Mouse (Mus musculus) cerebellum, adult 2 months (tissue): ENCODE data around the gene 1810043G02Rik. TPM values are rescaled to one million over a fixed set of nuclear protein-coding genes. Genes with fewer than 3 reads are reported as not detected.
"Not testable (repeated sequence)": the region's sequence is repeated elsewhere in the genome, so short reads cannot be mapped to it uniquely, and the experiment has no call there.

ENCODE experiments used
- DNase-seq, 2 experiments: peaks; one replicate each; pipeline ENCODE4 v3.0.0; 2021
- H3K27ac ChIP-seq: fragments of 200-500 bp; 2 replicates; pipeline ENCODE4 v1.5.1; 2012; ENCODE audit warnings: low read length, control low read depth, inconsistent platforms; ENCODE audit not compliant: insufficient read depth
- H3K27me3 ChIP-seq: fragments of 200-500 bp; 2 replicates; pipeline ENCODE4 v1.6.1; 2012; ENCODE audit warnings: inconsistent platforms, mild to moderate bottlenecking, low read length, moderate library complexity; ENCODE audit not compliant: control insufficient read depth, insufficient read depth
- H3K4me1 ChIP-seq: fragments of 200-500 bp; 2 replicates; pipeline ENCODE4 v1.6.1; 2011; ENCODE audit warnings: low read length; ENCODE audit not compliant: control insufficient read depth, insufficient read depth
- H3K4me3 ChIP-seq: fragments of 200-500 bp; replicated peaks from 2 replicates; pipeline ENCODE3; 2011; ENCODE audit warnings: mild to moderate bottlenecking, low read depth, low read length, control low read depth; ENCODE audit not compliant: insufficient read depth
- CTCF ChIP-seq: fragments of 200-500 bp; IDR thresholded peaks from 2 replicates; pipeline ENCODE4 v1.5.1; 2011; ENCODE audit warnings: low read depth, mild to moderate bottlenecking, control low read depth, low read length, moderate library complexity, borderline replicate concordance; ENCODE audit not compliant: insufficient read depth
- POLR2A ChIP-seq: fragments of 200-500 bp; IDR thresholded peaks from 2 replicates; pipeline ENCODE4 v1.6.1; 2011; ENCODE audit warnings: low read length, control low read depth, borderline replicate concordance; ENCODE audit not compliant: insufficient read depth
- WGBS: fragments of 180-500 bp; shearing (Covaris S2); methylation state at CpG from one replicate; pipeline ENCODE4 v1.1.7; 2018; 5-methylcytosine and 5-hydroxymethylcytosine counted together
- polyA plus RNA-seq: library from polyadenylated mRNA; depleted of rRNA; stranded (reverse); fragments of >200 nt; gene quantifications from 2 replicates; pipeline ENCODE4 v1.2.3, GENCODE M21; 2012; rRNA removed

Gene 1810043G02Rik
- polyA plus RNA-seq: 69.3 and 74.5 TPM in 2 replicates

GRCm38 (mm10) chr10:77978351-77979350 lies at the start of gene 1810043G02Rik:
Gene 1810043G02Rik, plus strand, starts transcription at chr10:77978524.
- peak; percentile 99 to 100 for DNase-seq
- no peak for TF ChIP-seq CTCF
- peak; percentile 93 for TF ChIP-seq POLR2A
- H3K4me1 ChIP-seq: peaks cover 8% of the 10 kb centered on the region; the same call in 1 of the 2 replicates
- peak within 1 kb of the TSS; percentile 76 for H3K4me3 ChIP-seq
- peak within 1 kb of the TSS; percentile 79 for H3K27ac ChIP-seq
- WGBS: under 1% methylated on average over 57 of the region's 57 CpGs
- H3K27me3 ChIP-seq: no peaks in the 10 kb centered on the region

DNA sequence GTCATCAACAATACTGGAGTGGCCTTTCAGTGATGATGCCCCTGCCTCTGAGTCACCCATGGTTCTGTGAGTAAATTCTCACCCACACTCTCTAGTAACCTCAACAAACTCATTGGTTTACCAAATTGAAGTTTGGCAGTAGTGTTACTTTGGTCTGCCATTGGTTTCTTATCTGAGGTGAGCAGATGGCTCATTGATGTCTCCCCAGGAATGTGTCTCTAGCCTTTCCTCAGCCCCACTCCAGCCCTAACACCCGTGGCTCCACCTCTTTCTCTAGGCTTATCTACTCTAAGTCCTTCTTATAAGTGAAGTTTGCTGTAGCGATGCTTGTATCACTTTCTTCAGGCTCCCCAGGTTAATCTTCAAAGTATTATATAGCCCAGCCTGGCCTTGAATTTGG lies 38.6 kb upstream of the 1810043G02Rik start:
- 72% methylated on average over 2 of the region's 2 CpGs for WGBS
- H3K4me1 ChIP-seq: no peaks in the 10 kb centered on the region

DNA sequence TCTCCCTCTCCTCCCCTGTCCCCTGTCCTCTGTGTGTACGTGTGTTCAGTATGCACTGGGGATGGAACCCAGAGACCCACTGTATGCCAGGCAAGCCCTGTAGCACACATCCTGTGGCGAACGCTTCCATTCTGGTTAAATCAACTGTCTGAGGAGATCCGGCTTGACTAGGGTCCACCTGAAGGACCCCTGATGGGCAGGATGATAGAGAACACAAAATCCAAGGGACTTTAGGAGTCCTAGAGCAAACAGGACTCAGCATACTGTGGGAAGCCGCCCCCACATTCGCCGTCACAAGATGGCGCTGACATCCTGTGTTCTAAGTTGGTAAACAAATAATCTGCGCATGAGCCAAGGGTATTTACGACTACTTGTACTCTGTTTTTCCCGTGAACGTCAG lies 27.9 kb upstream of the 1810043G02Rik start:
- DNase-seq, H3K27me3 ChIP-seq, H3K27ac ChIP-seq, H3K4me1 ChIP-seq, H3K4me3 ChIP-seq: not testable (repeated sequence)
- 93% methylated on average over 10 of the region's 12 CpGs for WGBS

More for the DNA sequence above, 38.6 kb upstream of the 1810043G02Rik start:
- Histone ChIP-seq H3K27ac (no peak overlapping the region), H3K27me3 (no peaks in the 10 kb centered on the region), H3K4me3 (no peak overlapping the region)
- TF ChIP-seq CTCF (no peak), POLR2A (no peak)
- no peak for DNase-seq

DNA sequence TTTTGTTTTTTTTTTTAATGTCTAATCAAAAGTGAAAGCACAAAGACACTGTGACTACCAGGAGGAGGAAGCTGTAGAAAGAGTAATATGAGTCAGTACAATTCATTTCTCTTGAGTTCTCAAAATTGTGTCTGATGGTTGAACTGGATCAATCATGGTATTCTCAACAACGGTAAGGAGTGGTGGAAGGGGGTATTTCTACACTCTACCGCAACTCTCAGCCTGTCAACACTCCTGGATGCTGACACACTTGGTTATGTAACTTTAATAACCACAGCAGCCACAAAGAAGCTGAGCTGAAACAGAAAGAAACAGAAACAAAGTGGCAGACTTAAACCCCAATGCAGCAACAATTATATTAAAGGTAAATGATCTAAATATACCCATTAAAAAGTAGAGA lies 15.6 kb upstream of the 1810043G02Rik start:
- no peaks in the 10 kb centered on the region for H3K4me1 ChIP-seq
- H3K27ac ChIP-seq: no peak overlapping the region
- H3K4me3 ChIP-seq: no peak overlapping the region
- no peak for DNase-seq
- 92% methylated on average over 2 of the region's 2 CpGs for WGBS
- TF ChIP-seq POLR2A: no peak
- TF ChIP-seq CTCF: no peak
- H3K27me3 ChIP-seq: no peaks in the 10 kb centered on the region

GRCm38 (mm10) chr10:77963971-77964370 lies 14.4 kb upstream of the 1810043G02Rik start:
- no peak for DNase-seq
- no peaks in the 10 kb centered on the region for H3K4me1 ChIP-seq
- H3K4me3 ChIP-seq: no peak overlapping the region
- no peaks in the 10 kb centered on the region for H3K27me3 ChIP-seq
- TF ChIP-seq POLR2A (no peak), CTCF (no peak)
- H3K27ac ChIP-seq: no peak overlapping the region
- WGBS: 71% methylated on average over 6 of the region's 6 CpGs

DNA sequence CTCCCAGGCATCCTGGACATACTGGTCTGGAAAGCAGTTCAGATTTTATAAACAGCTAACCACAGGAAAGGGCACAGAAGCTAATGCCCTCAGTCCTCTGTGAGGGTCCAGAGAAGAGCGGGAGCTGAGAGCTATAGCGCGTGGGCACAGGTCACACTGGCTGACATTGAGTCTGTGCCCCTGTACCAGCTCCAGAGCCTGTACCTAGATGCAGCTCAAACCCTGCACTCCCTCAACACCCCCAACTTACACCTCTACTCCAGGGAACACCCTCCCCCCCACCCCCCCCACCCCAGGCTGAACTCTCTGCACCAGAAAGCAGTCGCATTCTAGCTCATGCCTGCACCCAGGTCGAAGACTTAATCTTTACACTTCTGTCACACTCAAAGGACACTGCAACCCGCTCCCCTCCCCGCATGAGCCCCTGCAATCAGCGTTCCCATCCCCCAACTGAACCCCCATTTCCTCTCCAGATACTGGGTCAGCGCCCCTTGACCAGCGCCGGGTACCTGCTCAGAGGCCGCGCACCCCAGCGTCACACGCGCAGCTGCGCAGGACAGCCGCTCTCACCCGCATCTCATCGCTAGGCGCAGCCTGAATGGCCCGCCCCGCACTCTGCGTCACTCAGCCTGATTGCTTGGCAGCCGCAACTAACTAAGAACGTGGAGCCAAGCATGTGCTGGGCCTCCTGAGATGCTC lies 8.9 kb upstream of the 1810043G02Rik start:
- TF ChIP-seq CTCF (no peak), POLR2A (peak; percentile 55; the same call in 1 of the 2 replicates)
- Histone ChIP-seq H3K4me1 (peaks cover 2% of the 10 kb centered on the region; the same call in 1 of the 2 replicates), H3K27me3 (no peaks in the 10 kb centered on the region), H3K27ac (no peak overlapping the region), H3K4me3 (peak overlapping the region; percentile 81)
- peak; percentile 82 to 85 for DNase-seq
- 3% methylated on average over 26 of the region's 26 CpGs for WGBS

DNA sequence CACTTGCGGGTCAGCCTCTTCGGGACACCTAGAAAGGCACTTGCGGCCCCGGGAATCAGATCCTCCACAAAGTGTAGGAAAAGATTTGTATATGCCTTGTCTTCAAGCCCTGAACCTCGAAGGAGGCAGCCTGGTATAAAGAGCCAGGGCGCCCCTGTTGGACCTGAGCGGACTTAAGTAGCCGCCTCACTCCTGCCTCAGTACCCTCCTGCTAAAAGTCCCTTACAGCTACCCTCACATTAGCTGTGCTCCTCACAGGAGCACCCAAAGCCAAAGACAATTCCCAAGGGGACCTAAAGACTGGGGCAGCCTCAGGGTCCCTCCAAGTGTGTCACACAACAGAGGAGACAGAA lies 8.4 kb upstream of the 1810043G02Rik start:
- H3K27me3 ChIP-seq: no peaks in the 10 kb centered on the region
- no peak for TF ChIP-seq POLR2A
- TF ChIP-seq CTCF: no peak
- no peak for DNase-seq
- peaks cover 4% of the 10 kb centered on the region; the same call in 1 of the 2 replicates for H3K4me1 ChIP-seq
- 7% methylated on average over 8 of the region's 8 CpGs for WGBS
- H3K4me3 ChIP-seq: peak overlapping the region; percentile 81
- H3K27ac ChIP-seq: no peak overlapping the region

DNA sequence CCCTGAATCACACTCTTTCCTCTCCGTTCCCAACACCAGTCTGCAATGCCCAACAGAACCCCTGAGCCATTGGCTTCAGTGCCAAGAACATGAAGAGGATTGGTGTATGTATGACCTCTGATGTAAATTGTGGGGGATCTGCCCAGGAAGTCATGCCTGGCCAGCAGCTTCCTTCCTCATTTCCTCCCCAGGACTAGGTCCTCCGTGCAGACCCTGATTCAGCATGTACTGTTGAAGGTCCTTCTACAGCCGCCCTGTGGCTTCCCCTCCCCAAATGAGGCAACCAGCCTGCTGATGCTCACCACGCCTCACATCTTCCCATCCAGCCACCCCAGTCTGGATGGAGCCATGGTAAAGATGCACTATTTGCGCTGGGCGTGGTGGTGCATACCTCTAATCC lies 7.8 kb upstream of the 1810043G02Rik start, which contains the start of gene Trpm2:
TSS of gene Trpm2 (minus strand) at position 83 of the 400 bp plus-strand sequence.
- no peak for TF ChIP-seq POLR2A
- no peak for TF ChIP-seq CTCF
- DNase-seq: peak in 1 of 2 experiments; percentile 12
- 91% methylated on average over 6 of the region's 6 CpGs for WGBS

More for the DNA sequence above, 7.8 kb upstream of the 1810043G02Rik start, which contains the start of gene Trpm2:
- Histone ChIP-seq H3K27me3 (no peaks in the 10 kb centered on the region), H3K4me1 (peaks cover 6% of the 10 kb centered on the region; the same call in 1 of the 2 replicates), H3K4me3 (peak within 1 kb of the TSS; percentile 81), H3K27ac (no peak within 1 kb of the TSS)
